Mouse (Mus musculus): ENCODE results near the gene Nemp2.
"Not testable (repeated sequence)": the region's sequence is repeated elsewhere in the genome, so short reads cannot be mapped to it uniquely, and the experiment has no call there.

Nemp2 gene

GRCm38 (mm10) chr1:52655153-52655552 is 24.6 kb downstream of the Nemp2 start:
- no peak for DNase-seq (ENCODE audit: low spot score)

GRCm38 (mm10) chr1:52658160-52658559 is 27.7 kb downstream of the Nemp2 start:
- no peak for DNase-seq (ENCODE audit: low spot score)

- DNase-seq (ENCODE audit: low spot score) = no peak
Measured at GRCm38 (mm10) chr1:52660278-52660677, 29.8 kb downstream of the Nemp2 start.

GRCm38 (mm10) chr1:52660765-52661164 is 30.3 kb downstream of the Nemp2 start:
- DNase-seq (ENCODE audit: low spot score) = no peak

DNA sequence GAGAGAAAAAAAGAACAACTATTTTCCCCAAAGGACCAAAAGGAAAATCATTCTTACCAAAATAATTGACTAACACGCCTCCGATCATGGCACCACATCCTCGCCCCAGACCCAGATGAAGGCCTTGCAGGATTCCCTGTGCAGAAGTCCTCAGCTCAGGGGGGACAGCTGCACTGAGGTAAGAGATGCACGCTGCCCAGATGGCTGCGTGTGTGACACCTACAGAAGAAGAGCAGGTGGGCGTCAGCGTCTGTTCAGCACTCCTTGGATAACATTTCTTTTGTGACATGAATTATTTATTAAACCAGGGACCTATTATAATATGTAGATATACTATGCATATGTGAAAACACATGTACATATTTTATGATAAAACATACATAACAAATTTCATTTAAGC is 32.7 kb downstream of the Nemp2 start:
- no peak for DNase-seq (ENCODE audit: low spot score)

GRCm38 (mm10) chr1:52668743-52669323 is 38.3 kb downstream of the Nemp2 start:
- DNase-seq (ENCODE audit: low spot score) = no peak

GRCm38 (mm10) chr1:52669931-52670330 is 39.4 kb downstream of the Nemp2 start:
- DNase-seq (ENCODE audit: low spot score) = no peak

DNA sequence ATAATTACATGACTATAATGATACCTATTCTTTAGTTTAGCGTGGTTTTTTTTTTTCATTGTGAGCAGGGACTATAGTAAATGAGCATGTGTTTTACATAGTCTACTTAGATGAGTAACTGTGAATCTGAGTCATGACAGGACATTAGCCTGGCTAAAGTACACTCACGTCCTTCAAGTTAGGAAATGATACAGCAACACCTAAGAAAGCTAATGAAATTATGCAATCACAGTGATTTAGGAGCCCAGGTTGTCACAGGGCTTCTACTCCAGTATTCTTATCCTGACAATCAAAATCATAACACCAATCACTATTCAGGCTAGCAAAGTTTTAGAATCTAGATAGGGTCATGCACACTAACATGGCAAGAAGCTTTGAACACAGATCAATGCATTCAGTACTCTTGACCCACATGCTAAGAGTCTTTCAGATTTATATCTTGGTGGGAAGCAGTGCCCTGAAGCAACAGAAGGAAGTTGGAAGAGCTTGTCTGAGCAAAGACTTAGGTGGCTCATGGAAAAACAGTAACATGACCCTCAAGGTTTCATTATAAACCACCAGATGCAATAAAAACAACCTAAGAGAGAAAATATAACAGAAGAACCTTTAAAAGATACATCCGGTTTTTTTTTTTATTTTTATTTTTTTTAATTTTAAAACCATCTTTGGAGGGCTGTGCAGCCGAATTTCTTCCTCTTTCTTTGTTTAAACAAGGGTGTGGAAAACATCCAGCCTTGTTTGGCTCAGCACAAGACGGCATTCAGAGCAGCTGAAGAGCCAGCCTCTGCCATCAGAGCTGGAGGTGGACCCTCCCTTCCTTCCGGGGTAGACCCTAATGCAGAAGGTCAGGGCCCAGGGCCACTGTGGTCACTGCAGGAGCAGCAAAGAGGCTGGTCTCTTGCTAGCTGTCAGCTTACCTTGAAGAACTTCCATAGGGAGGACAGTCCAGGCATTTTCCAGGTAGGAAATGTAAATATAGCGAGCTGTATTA is 45.4 kb downstream of the Nemp2 start:
- no peak for DNase-seq (ENCODE audit: low spot score)

DNA sequence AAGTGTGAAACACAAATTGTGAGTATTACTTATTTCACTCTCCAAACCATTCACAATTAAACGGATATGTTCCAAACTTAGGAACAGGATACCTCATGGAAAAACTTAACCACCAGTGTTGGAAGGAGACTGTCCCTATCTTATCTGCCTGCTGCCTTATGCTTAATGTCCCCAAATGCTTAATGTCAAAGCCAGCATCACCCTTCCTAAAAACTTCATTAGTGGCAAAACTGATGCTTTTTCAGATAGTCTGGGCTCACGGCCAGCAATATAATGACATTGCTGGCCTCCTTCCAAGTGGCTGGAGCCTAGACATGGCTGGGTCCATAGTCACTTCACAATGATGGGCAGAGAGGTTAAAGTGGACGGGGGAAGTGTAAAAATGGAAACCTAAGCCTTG is 46.1 kb downstream of the Nemp2 start:
- no peak for DNase-seq (ENCODE audit: low spot score)

- no peak for DNase-seq (ENCODE audit: low spot score)
Measured at GRCm38 (mm10) chr1:52683550-52683949, 53.0 kb downstream of the Nemp2 start.

DNA sequence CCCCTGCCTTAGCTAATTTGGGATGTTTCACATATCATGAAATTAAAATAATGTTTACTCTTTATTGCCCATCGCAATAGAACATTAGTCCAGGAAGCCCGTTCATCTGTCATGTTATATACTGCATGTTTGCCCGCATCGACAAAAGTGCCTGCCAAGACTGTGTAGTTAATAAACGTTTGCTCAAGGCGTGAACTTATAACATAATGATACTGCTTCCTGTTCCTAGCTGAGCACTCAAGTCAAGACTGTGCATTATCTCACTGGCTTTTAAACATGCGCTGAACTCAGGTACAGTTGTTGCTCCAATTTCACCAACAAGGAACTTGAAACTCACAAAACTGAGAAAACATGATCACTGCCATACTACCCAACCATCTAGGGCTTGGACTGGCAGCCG is 57.1 kb downstream of the Nemp2 start:
- no peak for DNase-seq (ENCODE audit: low spot score)

- DNase-seq (ENCODE audit: low spot score) = not testable (repeated sequence)
Measured at GRCm38 (mm10) chr1:52694456-52694855, 64.0 kb downstream of the Nemp2 start.

All from testis, postnatal 10 days (tissue).